Mouse (Mus musculus) liver, embryonic 15.5 days (tissue): Measurements from ENCODE around the gene S100pbp. TPM values are rescaled to one million over a fixed set of nuclear protein-coding genes. Genes with fewer than 3 reads are reported as not detected.

Source experiments
- ATAC-seq: fragments of 200-750 bp; cut with Nextera tagmentation; 2 replicates; pipeline ENCODE4 v1.8.0; 2017; ENCODE audit warnings: moderate number of reproducible peaks, mild to moderate bottlenecking, moderate library complexity; ENCODE audit not compliant: insufficient read depth
- H3K27ac ChIP-seq: fragments of 300-500 bp; sonication (generic); replicated peaks from 2 replicates; pipeline ENCODE4 v1.5.1; 2015; ENCODE audit warnings: mild to moderate bottlenecking, inconsistent platforms
- H3K27me3 ChIP-seq: fragments of 300-500 bp; sonication (generic); 2 replicates; pipeline ENCODE4 v1.6.1; 2015; ENCODE audit warnings: mild to moderate bottlenecking, inconsistent platforms
- H3K36me3 ChIP-seq: fragments of 300-500 bp; sonication (generic); replicated peaks from 2 replicates; pipeline ENCODE4 v1.6.1; 2015; ENCODE audit warnings: moderate library complexity, mild to moderate bottlenecking, inconsistent platforms
- H3K4me1 ChIP-seq: fragments of 300-500 bp; sonication (generic); replicated peaks from 2 replicates; pipeline ENCODE4 v1.6.1; 2015; ENCODE audit warnings: inconsistent platforms
- H3K4me2 ChIP-seq: fragments of 300-500 bp; sonication (generic); 2 replicates; pipeline ENCODE4 v1.6.1; 2015; ENCODE audit warnings: moderate library complexity, mild to moderate bottlenecking, inconsistent platforms
- H3K4me3 ChIP-seq: fragments of 300-500 bp; sonication (generic); replicated peaks from 2 replicates; pipeline ENCODE4 v1.5.1; 2015; ENCODE audit warnings: mild to moderate bottlenecking, inconsistent platforms
- H3K9ac ChIP-seq: fragments of 300-500 bp; sonication (generic); 2 replicates; pipeline ENCODE4 v1.6.1; 2015; ENCODE audit warnings: moderate library complexity, mild to moderate bottlenecking, inconsistent platforms
- H3K9me3 ChIP-seq: fragments of 300-500 bp; sonication (generic); replicated peaks from 2 replicates; pipeline ENCODE4 v1.6.1; 2016; ENCODE audit warnings: inconsistent platforms
- WGBS: fragments of 180-500 bp; shearing (Covaris S2); methylation state at CpG from one replicate; pipeline ENCODE4 v1.1.7; 2015; ENCODE audit warnings: mixed read lengths; ENCODE audit not compliant: insufficient replicate concordance; 5-methylcytosine and 5-hydroxymethylcytosine counted together
- polyA plus RNA-seq: library from polyadenylated mRNA; unstranded; fragments of >200 nt; fragmentation: Nextera tagmentation; extraction: Ambion mirVana; gene quantifications from 2 replicates; pipeline ENCODE4 v1.2.1, GENCODE M21; 2015

The S100pbp gene
- polyA plus RNA-seq, 1 experiment from 2014 or later = 6.0 TPM

GRCm38 (mm10) chr4:129110804-129111203 is 78.7 kb downstream of the S100pbp start:
- peaks cover 62% of the 10 kb centered on the region for H3K27me3 ChIP-seq
- H3K4me3 ChIP-seq = no peak overlapping the region
- H3K27ac ChIP-seq = no peak overlapping the region
- H3K9me3 ChIP-seq = no peaks in the 10 kb centered on the region
- no peaks in the 10 kb centered on the region for H3K36me3 ChIP-seq
- no peaks in the 10 kb centered on the region; the same call in 1 of the 2 replicates for H3K4me1 ChIP-seq
- no peak for ATAC-seq
- no peak overlapping the region for H3K4me2 ChIP-seq
- WGBS = 75% methylated on average over 6 of the region's 6 CpGs
- no peak overlapping the region for H3K9ac ChIP-seq

GRCm38 (mm10) chr4:129108624-129109023 is 80.9 kb downstream of the S100pbp start:
- no peaks in the 10 kb centered on the region for H3K9me3 ChIP-seq
- peaks cover 65% of the 10 kb centered on the region for H3K27me3 ChIP-seq
- H3K4me2 ChIP-seq = no peak overlapping the region
- WGBS = 79% methylated on average over 7 of the region's 7 CpGs
- no peak overlapping the region for H3K27ac ChIP-seq
- H3K4me3 ChIP-seq = no peak overlapping the region
- ATAC-seq = no peak
- H3K4me1 ChIP-seq = peaks cover 6% of the 10 kb centered on the region
- no peaks in the 10 kb centered on the region for H3K36me3 ChIP-seq
- no peak overlapping the region for H3K9ac ChIP-seq

- H3K4me1 ChIP-seq = peaks cover 6% of the 10 kb centered on the region
- no peak for ATAC-seq
- no peaks in the 10 kb centered on the region for H3K9me3 ChIP-seq
- no peak overlapping the region for H3K9ac ChIP-seq
- H3K4me2 ChIP-seq = no peak overlapping the region
- peaks cover 65% of the 10 kb centered on the region for H3K27me3 ChIP-seq
- no peaks in the 10 kb centered on the region for H3K36me3 ChIP-seq
- H3K27ac ChIP-seq = no peak overlapping the region
- 48% methylated on average over 10 of the region's 10 CpGs for WGBS
- no peak overlapping the region for H3K4me3 ChIP-seq
Measured at GRCm38 (mm10) chr4:129107348-129107899, 82.1 kb downstream of the S100pbp start.

- Histone ChIP-seq H3K36me3 (no peaks in the 10 kb centered on the region), H3K27me3 (peaks cover 61% of the 10 kb centered on the region), H3K27ac (no peak overlapping the region), H3K4me1 (peaks cover 6% of the 10 kb centered on the region), H3K9ac (no peak overlapping the region), H3K9me3 (no peaks in the 10 kb centered on the region), H3K4me2 (no peak overlapping the region), H3K4me3 (no peak overlapping the region)
- ATAC-seq = no peak
- 26% methylated on average over 9 of the region's 9 CpGs for WGBS
Measured at GRCm38 (mm10) chr4:129106073-129106472, 83.5 kb downstream of the S100pbp start.

- ATAC-seq = no peak
- peaks cover 6% of the 10 kb centered on the region for H3K4me1 ChIP-seq
- H3K9ac ChIP-seq = no peak within 1 kb of the TSS
- H3K27me3 ChIP-seq = peaks cover 61% of the 10 kb centered on the region
- no peaks in the 10 kb centered on the region for H3K36me3 ChIP-seq
- H3K4me2 ChIP-seq = peak within 1 kb of the TSS; percentile 50
- H3K4me3 ChIP-seq = no peak within 1 kb of the TSS; the same call in 1 of the 2 replicates
- no peak within 1 kb of the TSS for H3K27ac ChIP-seq
- WGBS = 2% methylated on average over 40 of the region's 40 CpGs
- no peaks in the 10 kb centered on the region for H3K9me3 ChIP-seq
Measured at GRCm38 (mm10) chr4:129105356-129105755, 84.2 kb downstream of the S100pbp start, which contains the start of gene Tmem54. TSS of gene Tmem54 (plus strand) at chr4:129105548.

- H3K4me2 ChIP-seq = no peak overlapping the region
- WGBS = 53% methylated on average over 14 of the region's 14 CpGs
Measured at GRCm38 (mm10) chr4:129102133-129102829, 87.2 kb downstream of the S100pbp start.

More at GRCm38 (mm10) chr4:129102133-129102829, 87.2 kb downstream of the S100pbp start:
- no peak overlapping the region for H3K4me3 ChIP-seq
- no peaks in the 10 kb centered on the region for H3K36me3 ChIP-seq
- no peak overlapping the region for H3K9ac ChIP-seq
- no peak overlapping the region for H3K27ac ChIP-seq
- no peaks in the 10 kb centered on the region for H3K9me3 ChIP-seq
- H3K4me1 ChIP-seq = peaks cover 6% of the 10 kb centered on the region
- H3K27me3 ChIP-seq = peaks cover 46% of the 10 kb centered on the region
- peak; percentile 76 for ATAC-seq

Other genes starting within 250 kb of the S100pbp start
- gene Azin2, start 227.3 kb downstream of the S100pbp start, polyA plus RNA-seq = 0.71 and 0.77 TPM in 2 replicates
- gene Ak2, start 197.8 kb downstream of the S100pbp start, polyA plus RNA-seq = 119 and 121 TPM in 2 replicates
- 4.8 and 5.5 TPM in 2 replicates for gene Rnf19b, start 131.5 kb downstream of the S100pbp start, polyA plus RNA-seq
- gene Tmem54, start 84.2 kb downstream of the S100pbp start, polyA plus RNA-seq = 1.2 and 1.9 TPM in 2 replicates
- gene Hpca, start 67.7 kb downstream of the S100pbp start, polyA plus RNA-seq = 0.31 and 0.66 TPM in 2 replicates
- 1.0 and 1.1 TPM in 2 replicates for gene Fndc5, start 52.7 kb downstream of the S100pbp start, polyA plus RNA-seq
- 60.8 and 62.4 TPM in 2 replicates for gene Yars, start within 50 bp of the S100pbp start, polyA plus RNA-seq
- gene C77080, start 71.7 kb upstream of the S100pbp start, polyA plus RNA-seq = 1.1 and 1.6 TPM in 2 replicates
- gene Sync, start 97.9 kb upstream of the S100pbp start, polyA plus RNA-seq = 0.21 and 0.35 TPM in 2 replicates
- gene Rbbp4, start 145.6 kb upstream of the S100pbp start, polyA plus RNA-seq = 222 and 261 TPM in 2 replicates
- 23.5 and 23.8 TPM in 2 replicates for gene Zbtb8os, start 146.0 kb upstream of the S100pbp start, polyA plus RNA-seq
- 2.3 TPM in 2 replicates for gene Zbtb8a, start 188.4 kb upstream of the S100pbp start, polyA plus RNA-seq